Mouse (Mus musculus) embryonic fibroblast, embryonic 13.5 days (primary cell): ENCODE results near the gene Scoc.

Experiments used
- CTCF ChIP-seq: IDR thresholded peaks from 2 replicates; pipeline ENCODE4 v1.5.1; 2011; ENCODE audit warnings: mild to moderate bottlenecking, control low read depth, low read length, moderate library complexity, borderline replicate concordance; ENCODE audit not compliant: insufficient read depth
- POLR2A ChIP-seq: IDR thresholded peaks from 2 replicates; pipeline ENCODE4 v1.6.1; 2011; ENCODE audit warnings: low read depth, mild to moderate bottlenecking, control low read depth, low read length, moderate library complexity

DNA sequence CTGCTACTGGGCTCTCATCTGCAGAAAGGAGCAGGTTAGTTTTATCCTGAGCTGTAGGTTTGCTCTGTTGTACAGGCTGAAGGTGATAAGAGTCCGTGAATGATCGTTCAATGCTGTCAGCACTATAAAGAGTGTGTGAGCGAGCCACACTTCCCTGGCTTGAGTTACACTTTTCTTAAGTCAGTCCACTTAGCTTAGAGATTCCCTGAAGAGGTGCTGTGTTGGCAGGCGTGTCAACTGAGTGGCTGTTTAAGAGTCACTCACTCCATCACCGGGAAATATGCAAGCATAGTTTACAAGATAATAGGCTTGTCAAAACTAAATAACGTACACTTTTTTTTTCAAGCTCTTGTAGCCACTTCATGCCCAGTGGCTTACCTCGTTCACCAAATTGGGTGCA is 31.2 kb downstream of the Scoc start:
- TF ChIP-seq POLR2A (no peak), CTCF (no peak)
